Mouse (Mus musculus) ES-Bruce4 (cell line): ENCODE data around the gene Trub1. TPM values are rescaled to one million over a fixed set of nuclear protein-coding genes. Genes with fewer than 3 reads are reported as not detected.

Source experiments
- H3K27ac ChIP-seq: 2 replicates; pipeline ENCODE4 v1.5.1; 2012; ENCODE audit warnings: low read length, inconsistent platforms; ENCODE audit not compliant: insufficient read depth
- H3K27me3 ChIP-seq: 2 replicates; pipeline ENCODE4 v1.6.1; 2012; ENCODE audit warnings: mild to moderate bottlenecking, low read length, inconsistent platforms; ENCODE audit not compliant: control insufficient read depth, poor library complexity, insufficient read depth, severe bottlenecking
- H3K36me3 ChIP-seq: 2 replicates; pipeline ENCODE4 v1.6.1; 2012; ENCODE audit warnings: inconsistent platforms, mild to moderate bottlenecking, low read length, moderate library complexity; ENCODE audit not compliant: control insufficient read depth, poor library complexity, insufficient read depth, severe bottlenecking
- H3K4me1 ChIP-seq: one replicate; pipeline ENCODE4 v1.8.1; 2011; ENCODE audit warnings: low read length; ENCODE audit not compliant: control insufficient read depth, insufficient read depth
- H3K4me3 ChIP-seq: 2 replicates; pipeline ENCODE4 v1.5.1; 2011; ENCODE audit warnings: low read depth, mild to moderate bottlenecking, low read length
- H3K9ac ChIP-seq: 2 replicates; pipeline ENCODE4 v1.6.1; 2012; ENCODE audit warnings: low read depth, mild to moderate bottlenecking, inconsistent platforms; ENCODE audit not compliant: poor library complexity, severe bottlenecking
- H3K9me3 ChIP-seq: replicated peaks from 2 replicates; pipeline ENCODE4 v1.6.1; 2012; ENCODE audit warnings: mild to moderate bottlenecking, low read length, inconsistent platforms; ENCODE audit not compliant: control insufficient read depth, poor library complexity, insufficient read depth, severe bottlenecking
- CTCF ChIP-seq: IDR thresholded peaks from one replicate; pipeline ENCODE4 v1.8.1; 2011; ENCODE audit warnings: low read depth, low read length
- EP300 ChIP-seq: IDR thresholded peaks from 2 replicates; pipeline ENCODE4 v1.6.1; 2011; ENCODE audit warnings: low read depth, low read length; ENCODE audit not compliant: insufficient read depth
- POLR2A ChIP-seq: IDR thresholded peaks from one replicate; pipeline ENCODE4 v1.8.1; 2011; ENCODE audit warnings: low read length; ENCODE audit not compliant: insufficient read depth
- polyA plus RNA-seq: library from polyadenylated mRNA; stranded (reverse); fragments of >200 nt; gene quantifications from 2 replicates; pipeline ENCODE4 v1.2.4, GENCODE M21; 2011; ENCODE audit warnings: low read depth; ENCODE audit not compliant: missing spikeins, insufficient read depth, insufficient read length

Trub1 gene
- 39.6 and 42.4 TPM in 2 replicates for polyA plus RNA-seq

DNA sequence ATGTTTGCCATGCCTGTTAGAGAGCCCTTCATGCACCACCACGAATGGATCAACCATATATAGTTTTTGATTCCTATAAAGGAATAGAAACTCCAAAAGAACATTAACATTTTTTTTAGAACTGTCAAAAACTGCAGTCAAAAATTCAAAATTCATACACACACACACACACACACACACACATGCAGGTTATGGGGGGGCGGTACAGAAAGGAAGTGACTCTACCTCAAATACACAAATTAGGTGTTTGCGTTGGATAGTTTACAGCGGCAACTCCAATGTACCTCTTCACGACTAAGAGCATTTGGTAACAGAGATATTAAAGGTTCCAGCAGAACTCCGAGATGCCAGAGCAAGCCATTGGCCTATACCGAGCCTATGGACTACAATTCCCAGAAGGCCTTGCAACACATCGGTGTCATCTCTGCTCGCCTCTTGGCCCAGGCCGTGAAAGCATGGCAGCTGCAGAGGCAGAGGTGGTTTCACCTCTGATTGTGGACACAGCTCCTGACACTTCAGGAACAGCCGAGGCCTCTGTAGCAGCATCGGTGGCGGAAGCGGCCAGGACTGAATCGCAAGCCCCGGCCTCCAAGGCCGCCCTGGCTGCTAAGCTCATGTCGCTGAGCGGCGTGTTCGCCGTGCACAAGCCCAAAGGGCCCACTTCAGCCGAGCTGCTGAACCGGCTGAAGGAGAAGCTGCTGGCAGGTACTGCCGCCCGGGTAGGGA, at the start of gene Trub1:
TSS of gene Trub1 (plus strand) at position 421 of the 726 bp plus-strand sequence.
- Histone ChIP-seq H3K9me3 (no peaks in the 10 kb centered on the region), H3K9ac (peak within 1 kb of the TSS; percentile 36), H3K27me3 (no peaks in the 10 kb centered on the region), H3K27ac (no peak within 1 kb of the TSS), H3K4me1 (peaks cover 2% of the 10 kb centered on the region), H3K4me3 (peak within 1 kb of the TSS; percentile 84), H3K36me3 (no peaks in the 10 kb centered on the region)
- TF ChIP-seq EP300: no peak
- TF ChIP-seq POLR2A: peak; percentile 74

- Histone ChIP-seq H3K27ac (peak overlapping the region; percentile 46; the same call in 1 of the 2 replicates), H3K36me3 (no peaks in the 10 kb centered on the region), H3K4me1 (no peaks in the 10 kb centered on the region), H3K9ac (peak overlapping the region; percentile 11), H3K9me3 (no peaks in the 10 kb centered on the region), H3K4me3 (peak overlapping the region; percentile 44), H3K27me3 (no peaks in the 10 kb centered on the region)
- TF ChIP-seq CTCF (peak; percentile 85), POLR2A (no peak), EP300 (peak; percentile 6; the same call in 1 of the 2 replicates)
Measured at GRCm38 (mm10) chr19:57403700-57404501, 48.8 kb upstream of the Trub1 start.

DNA sequence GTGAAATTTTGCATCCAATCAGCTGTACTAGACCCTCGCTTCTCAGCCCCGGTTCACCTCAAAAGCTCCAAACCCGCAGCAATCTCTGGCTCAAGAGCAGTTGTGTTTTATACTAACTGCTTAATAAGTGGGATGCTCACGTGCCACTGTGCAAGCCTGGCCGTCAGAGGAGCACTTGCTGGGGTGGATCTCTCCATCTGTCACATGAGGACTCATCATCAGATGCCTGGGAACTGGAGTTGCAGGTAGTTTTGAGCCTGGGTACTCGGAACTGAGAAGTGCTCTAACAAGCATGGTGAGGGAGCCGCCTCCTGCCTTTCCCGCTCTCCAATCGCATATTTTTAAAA, 48.2 kb upstream of the Trub1 start:
- H3K27ac ChIP-seq: no peak overlapping the region
- H3K9ac ChIP-seq: peak overlapping the region; percentile 11
- peak overlapping the region; percentile 44 for H3K4me3 ChIP-seq

GRCm38 (mm10) chr19:57407947-57408346, 44.8 kb upstream of the Trub1 start:
- no peak for TF ChIP-seq CTCF
- no peak for TF ChIP-seq POLR2A
- no peak for TF ChIP-seq EP300
- H3K27me3 ChIP-seq: no peaks in the 10 kb centered on the region
- no peak overlapping the region for H3K4me3 ChIP-seq
- H3K4me1 ChIP-seq: no peaks in the 10 kb centered on the region
- no peaks in the 10 kb centered on the region for H3K36me3 ChIP-seq
- H3K27ac ChIP-seq: no peak overlapping the region
- H3K9ac ChIP-seq: no peak overlapping the region
- H3K9me3 ChIP-seq: no peaks in the 10 kb centered on the region

More for the DNA sequence above, 48.2 kb upstream of the Trub1 start:
- Histone ChIP-seq H3K9me3 (no peaks in the 10 kb centered on the region), H3K4me1 (no peaks in the 10 kb centered on the region), H3K36me3 (no peaks in the 10 kb centered on the region), H3K27me3 (no peaks in the 10 kb centered on the region)
- TF ChIP-seq CTCF: no peak

DNA sequence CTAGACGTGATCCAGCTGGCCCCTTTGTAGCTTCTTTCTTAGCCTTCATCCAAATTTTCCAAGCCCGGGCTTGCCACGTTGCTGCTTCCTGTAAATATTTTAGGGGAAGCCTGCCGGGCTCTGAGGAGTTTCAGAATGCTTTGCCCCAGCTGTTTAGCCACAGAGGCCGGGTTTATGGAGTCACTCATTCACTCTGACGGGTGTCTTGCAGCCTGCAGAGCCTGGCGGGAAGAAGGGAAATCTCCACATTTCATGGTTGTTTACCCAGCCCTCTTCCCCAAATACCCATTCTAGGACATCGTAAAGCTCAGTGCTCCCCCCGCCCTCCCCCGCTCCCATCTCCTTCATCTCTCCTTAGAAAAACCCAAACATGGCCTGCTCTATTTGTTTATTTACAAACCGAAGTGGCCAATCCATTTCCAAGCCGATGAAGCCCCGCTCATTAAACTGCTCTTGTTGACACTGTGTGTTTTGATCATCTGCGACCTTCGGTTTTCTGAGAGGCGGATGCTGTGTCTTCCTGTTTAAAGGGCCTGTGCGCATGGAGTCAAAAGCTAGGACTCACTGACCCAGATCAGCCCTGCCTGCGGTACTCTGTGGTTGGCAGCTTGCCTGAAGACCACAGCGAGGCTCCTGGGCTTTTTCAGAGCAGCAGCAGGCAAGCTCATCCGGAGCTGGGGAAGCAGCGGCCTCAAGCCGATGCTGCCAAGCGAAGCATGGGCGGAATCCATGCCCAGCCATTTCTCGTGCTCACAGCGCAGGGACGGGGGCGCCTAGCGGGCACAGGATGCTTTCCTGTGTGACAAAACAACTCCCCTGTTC, 41.1 kb upstream of the Trub1 start:
- Histone ChIP-seq H3K36me3 (no peaks in the 10 kb centered on the region), H3K9ac (peak overlapping the region; percentile 7), H3K27me3 (no peaks in the 10 kb centered on the region), H3K9me3 (no peaks in the 10 kb centered on the region), H3K4me3 (peak overlapping the region; percentile 39), H3K27ac (no peak overlapping the region), H3K4me1 (no peaks in the 10 kb centered on the region)
- no peak for TF ChIP-seq EP300
- no peak for TF ChIP-seq CTCF
- no peak for TF ChIP-seq POLR2A

GRCm38 (mm10) chr19:57413170-57413569, 39.5 kb upstream of the Trub1 start:
- Histone ChIP-seq H3K36me3 (no peaks in the 10 kb centered on the region), H3K9ac (no peak overlapping the region), H3K27ac (no peak overlapping the region), H3K4me3 (no peak overlapping the region), H3K4me1 (peaks cover 1% of the 10 kb centered on the region), H3K9me3 (no peaks in the 10 kb centered on the region), H3K27me3 (no peaks in the 10 kb centered on the region)
- TF ChIP-seq POLR2A (no peak), CTCF (no peak), EP300 (no peak)
